Mouse (Mus musculus): Measurements from ENCODE around the gene Hnrnpul1.

DNA sequence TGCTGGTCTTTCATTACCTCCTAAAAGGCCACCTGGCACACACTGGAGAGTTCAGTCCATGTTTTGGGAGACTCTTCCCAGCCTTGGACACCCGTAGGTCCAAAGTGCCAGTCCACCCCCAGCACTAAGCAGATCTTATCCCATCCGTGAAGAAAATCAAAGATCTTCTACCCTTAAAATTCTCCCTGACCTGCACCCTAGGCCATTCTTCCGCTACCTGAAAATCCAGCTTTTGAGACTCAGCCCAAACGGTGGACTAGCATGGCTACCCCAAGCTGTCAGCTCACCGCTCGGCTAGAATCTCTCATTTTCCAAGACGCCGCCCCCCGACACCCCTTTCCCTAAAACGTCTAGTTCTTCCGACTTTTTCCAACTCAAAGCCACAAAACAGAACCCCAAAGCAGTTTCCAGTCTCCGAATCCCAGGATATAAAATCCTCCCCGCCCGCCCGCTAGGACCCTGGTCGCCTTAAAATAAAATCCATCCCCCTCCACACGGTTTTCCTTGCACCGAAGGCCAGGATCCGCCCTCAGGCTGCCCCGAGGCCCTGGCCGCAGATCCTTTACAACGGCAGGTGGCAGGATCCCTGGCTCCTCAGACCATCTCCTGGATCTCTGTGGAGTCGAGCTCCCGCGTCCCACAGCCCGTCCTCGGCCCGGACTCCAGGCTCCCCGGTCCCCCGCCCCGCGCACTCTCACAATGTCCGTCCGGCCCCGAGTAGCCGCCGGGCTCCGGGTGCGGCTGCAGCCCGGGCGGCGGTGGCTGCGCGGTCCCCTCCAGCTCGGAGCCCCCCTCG, 716 bp downstream of the Hnrnpul1 start:
- TF ChIP-seq CTCF (IDR thresholded peaks at IDR 0.05; ENCODE audit: low read depth) (no peak), EP300 (IDR thresholded peaks at IDR 0.05; ENCODE audit: low read depth) (no peak)

Data from liver, embryonic 14.5 days (tissue).